Mouse (Mus musculus) brain, embryonic 14.5 days (tissue): ENCODE measurements at regions not wholly inside any gene's neighbourhood (a gene's known extent, or its start where the extent isn't known, plus 50 kb on each side); places are given as distances from the start of the nearest gene placed in this dataset.

Source experiments
- CTCF ChIP-seq: fragments of 200-500 bp; IDR thresholded peaks from 2 replicates; pipeline ENCODE4 v1.5.1; 2012; ENCODE audit warnings: inconsistent platforms, mild to moderate bottlenecking, moderate library complexity, borderline replicate concordance; ENCODE audit not compliant: insufficient read depth, insufficient read length; ENCODE audit errors: extremely low read depth
- POLR2A ChIP-seq: fragments of 200-500 bp; IDR thresholded peaks from 2 replicates; pipeline ENCODE4 v1.6.1; 2012; ENCODE audit warnings: mild to moderate bottlenecking, inconsistent platforms, borderline replicate concordance; ENCODE audit not compliant: poor library complexity, insufficient read depth, insufficient read length, severe bottlenecking; ENCODE audit errors: extremely low read depth

GRCm38 (mm10) chr3:140115116-140115515 lies 909.6 kb downstream of the Stpg2 start:
- no peak for TF ChIP-seq CTCF
- TF ChIP-seq POLR2A: no peak
